Mouse (Mus musculus): ENCODE data around the gene Nptx1.
A peak's percentile ranks its signal among the peaks of the same experiment; 100 is the strongest.

Gene Nptx1

GRCm38 (mm10) chr11:119491690-119492087 lies 55.9 kb downstream of the Nptx1 start:
- no peak for DNase-seq (ENCODE audit: low spot score)

- peak; percentile 97 for DNase-seq (ENCODE audit: low spot score)
Measured at GRCm38 (mm10) chr11:119490861-119491689, 56.5 kb downstream of the Nptx1 start, which contains the start of gene Endov. Gene Endov (plus strand): TSS chr11:119491347.
